Mouse (Mus musculus): ENCODE measurements around the gene Crispld2.

Crispld2 gene

GRCm38 (mm10) chr8:120034471-120034870 lies 42.2 kb downstream of the Crispld2 start:
- no peak for DNase-seq (ENCODE audit: low spot score in 2 of 2)

DNA sequence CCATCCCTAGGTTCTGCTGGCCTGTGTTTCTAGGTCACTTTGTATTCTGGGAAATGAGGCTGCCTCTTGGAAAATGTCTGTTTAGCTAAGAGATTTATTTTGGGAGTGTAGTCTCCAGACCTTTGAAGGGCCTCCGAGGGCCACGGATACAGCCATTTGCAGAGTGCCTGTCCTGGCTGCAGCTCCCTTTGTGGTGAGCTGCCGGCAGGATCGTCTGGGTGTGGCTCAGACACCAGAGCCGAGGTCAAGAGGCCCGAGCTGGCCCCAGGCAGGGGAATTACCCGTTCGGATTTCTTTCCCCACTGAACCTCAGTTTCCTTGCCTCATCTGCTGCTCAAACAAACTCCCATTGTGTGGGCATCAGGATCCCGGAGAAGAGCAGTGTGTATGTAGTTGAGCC lies 43.9 kb downstream of the Crispld2 start:
- no peak for DNase-seq (ENCODE audit: low spot score in 2 of 2)

- DNase-seq (ENCODE audit: low spot score in 2 of 2), result no peak
These were observed 44.3 kb downstream of the Crispld2 start for GRCm38 (mm10) chr8:120036578-120036977.

DNA sequence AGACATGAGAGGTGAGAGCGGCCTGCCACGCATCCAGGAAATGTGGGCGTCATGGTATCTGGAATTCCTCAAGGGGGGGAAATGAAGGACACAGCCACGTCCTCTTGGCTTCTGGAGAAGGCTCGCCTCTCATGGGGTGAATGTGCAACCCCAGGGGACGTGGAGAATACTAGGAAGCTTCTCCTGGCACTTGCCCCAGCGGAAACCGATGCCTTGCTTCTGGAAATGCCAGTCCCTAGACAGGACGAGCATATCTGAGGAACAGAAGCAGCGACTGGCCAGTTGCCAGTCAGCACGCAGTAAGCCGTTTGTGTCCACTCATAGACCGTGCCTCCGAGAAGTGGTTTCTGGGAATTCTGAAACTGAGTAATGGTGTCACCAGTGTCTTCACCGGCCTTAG lies 45.0 kb downstream of the Crispld2 start:
- DNase-seq (ENCODE audit: low spot score in 2 of 2), result no peak

- no peak for DNase-seq (ENCODE audit: low spot score in 2 of 2)
These were observed 45.4 kb downstream of the Crispld2 start for GRCm38 (mm10) chr8:120037611-120038010.

GRCm38 (mm10) chr8:120038741-120039140 lies 46.5 kb downstream of the Crispld2 start:
- no peak for DNase-seq (ENCODE audit: low spot score in 2 of 2)

DNA sequence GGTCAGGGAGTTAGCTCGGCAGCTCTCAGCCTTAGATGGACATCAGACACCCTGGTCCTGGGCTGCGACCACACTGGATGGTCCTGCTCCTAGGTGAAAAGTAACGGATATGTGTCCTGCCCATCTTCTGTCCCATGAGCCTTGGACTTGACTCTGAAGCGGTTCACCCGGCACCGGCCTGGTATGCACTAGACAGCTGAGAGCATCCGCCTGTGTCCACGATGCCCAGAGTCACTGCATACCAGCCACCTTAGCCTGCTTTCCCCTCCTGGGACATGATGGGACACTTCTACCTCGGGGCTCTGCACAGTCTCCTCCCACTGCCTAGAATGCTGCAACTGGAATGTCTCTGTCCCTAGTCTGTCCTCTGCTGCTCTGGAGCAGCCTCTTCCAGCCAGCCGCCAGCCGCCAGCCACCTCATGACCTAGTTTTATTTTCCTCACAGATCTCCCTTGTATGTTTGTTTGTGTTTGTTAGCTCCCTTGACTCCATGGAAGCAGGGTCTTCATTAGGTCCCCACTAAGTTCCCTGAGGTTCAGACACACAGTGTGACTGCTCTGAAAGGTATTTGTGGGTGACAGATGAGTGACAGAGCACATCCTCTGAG lies 47.2 kb downstream of the Crispld2 start:
- no peak for DNase-seq (ENCODE audit: low spot score in 2 of 2)

DNA sequence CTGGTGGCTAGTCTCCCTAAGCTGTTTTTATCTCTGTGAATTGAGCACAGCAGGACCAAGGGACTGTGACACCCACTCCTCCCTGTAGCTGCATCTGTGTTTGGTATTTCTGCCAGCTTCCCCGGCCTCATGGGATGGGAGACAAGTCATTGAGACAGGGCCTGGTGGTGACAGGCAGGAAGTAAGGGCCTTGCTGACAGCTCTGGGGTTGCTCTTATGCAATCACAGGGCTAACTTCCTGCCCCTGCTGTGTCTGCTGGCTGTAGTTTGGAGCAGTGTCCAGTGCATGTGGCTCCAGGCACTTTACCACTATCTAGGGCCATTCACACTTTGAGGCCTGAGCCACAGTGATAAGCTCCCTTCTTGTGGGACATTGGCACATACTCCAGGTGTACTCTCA lies 48.6 kb downstream of the Crispld2 start:
- peak; percentile 36 to 47 for DNase-seq (ENCODE audit: low spot score in 2 of 2)

- DNase-seq (ENCODE audit: low spot score in 2 of 2), result no peak
These were observed 50.5 kb downstream of the Crispld2 start for GRCm38 (mm10) chr8:120042542-120043312.

DNA sequence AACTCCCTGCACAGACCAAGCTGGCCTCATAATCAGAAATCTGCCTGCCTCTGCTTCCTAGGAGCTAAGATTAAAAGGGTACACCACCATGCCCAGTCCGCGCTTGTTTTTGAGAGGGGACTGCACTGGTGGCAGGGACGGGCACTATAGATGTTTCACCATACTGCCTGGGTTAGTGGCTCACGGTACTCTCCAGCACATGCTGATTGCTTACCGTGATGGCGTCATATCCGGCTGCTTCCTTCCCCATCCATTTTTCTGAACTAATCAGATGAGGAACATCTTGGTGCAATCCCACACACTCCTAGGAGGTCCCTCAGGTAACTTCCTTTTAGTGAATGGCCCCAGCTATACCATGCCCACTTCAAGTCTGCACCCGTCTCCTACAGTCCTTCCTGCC lies 52.7 kb downstream of the Crispld2 start:
- no peak for DNase-seq (ENCODE audit: low spot score in 2 of 2)

GRCm38 (mm10) chr8:120045471-120045870 lies 53.2 kb downstream of the Crispld2 start:
- no peak for DNase-seq (ENCODE audit: low spot score in 2 of 2)

GRCm38 (mm10) chr8:120046258-120047020 lies 54.2 kb downstream of the Crispld2 start:
- peak; percentile 92 to 93 for DNase-seq (ENCODE audit: low spot score in 2 of 2)

DNA sequence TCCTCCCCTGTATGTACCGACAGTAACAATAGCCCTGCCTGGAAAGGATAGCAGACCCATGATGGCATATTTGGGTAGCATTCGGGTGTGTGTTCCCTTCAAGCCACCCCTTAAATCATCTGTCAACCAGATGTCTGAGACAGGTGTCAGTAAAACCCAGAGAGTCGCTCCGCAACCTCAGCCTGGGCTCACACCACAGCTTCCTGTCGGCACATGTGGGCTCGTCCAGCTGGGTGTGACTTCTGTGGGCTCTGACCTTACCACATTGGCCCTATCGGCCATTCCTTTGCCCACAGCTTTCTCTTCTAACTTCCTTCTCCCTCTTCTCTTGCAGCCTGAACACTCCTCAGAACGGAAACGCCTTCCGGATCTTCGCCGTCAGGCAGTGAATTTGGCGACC lies 57.7 kb downstream of the Crispld2 start:
- no peak for DNase-seq (ENCODE audit: low spot score in 2 of 2)

- DNase-seq (ENCODE audit: low spot score in 2 of 2), result no peak
These were observed 58.1 kb downstream of the Crispld2 start for GRCm38 (mm10) chr8:120050376-120050775.

- DNase-seq (ENCODE audit: low spot score in 2 of 2), result no peak
These were observed 58.8 kb downstream of the Crispld2 start for GRCm38 (mm10) chr8:120051006-120051405.

DNA sequence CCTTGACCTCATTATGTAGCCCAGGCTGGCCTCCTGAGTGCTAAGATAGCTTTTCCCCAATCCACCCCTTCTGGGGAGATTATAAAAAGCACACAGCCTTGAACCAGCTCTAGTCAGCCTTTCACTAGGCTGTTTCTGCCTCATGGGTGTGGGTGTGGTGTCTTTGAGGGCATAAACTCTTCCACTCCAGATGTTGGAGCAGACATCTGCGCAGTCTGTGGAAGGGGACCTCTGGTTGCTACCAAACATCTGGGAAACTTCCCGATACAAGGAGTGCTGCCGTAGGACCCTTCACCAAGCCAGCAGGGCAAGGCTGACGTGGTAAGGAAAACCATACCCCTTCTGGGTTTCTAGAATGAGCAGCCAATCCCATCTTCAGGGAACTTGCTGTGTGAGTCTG lies 59.7 kb downstream of the Crispld2 start:
- no peak for DNase-seq (ENCODE audit: low spot score in 2 of 2)

DNA sequence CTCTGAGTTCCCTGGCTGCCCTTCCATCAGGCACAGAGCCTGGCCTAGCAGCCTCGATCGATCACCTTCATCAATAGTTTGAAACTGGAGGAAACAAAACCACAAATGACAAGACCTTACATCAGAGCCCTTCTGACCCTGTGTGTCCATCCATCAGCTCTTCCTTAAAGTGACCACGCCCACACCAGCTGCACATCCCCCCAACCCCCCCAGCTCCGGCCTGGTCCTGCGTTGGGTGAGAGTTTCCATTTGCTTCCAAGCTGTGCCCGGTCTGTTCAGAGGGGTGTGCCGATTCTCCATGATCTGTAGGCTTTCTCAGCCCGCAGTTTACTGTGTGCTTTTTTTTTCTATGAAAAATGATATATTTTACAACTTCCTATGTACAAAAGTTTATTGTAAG lies 60.1 kb downstream of the Crispld2 start:
- no peak for DNase-seq (ENCODE audit: low spot score in 2 of 2)

DNA sequence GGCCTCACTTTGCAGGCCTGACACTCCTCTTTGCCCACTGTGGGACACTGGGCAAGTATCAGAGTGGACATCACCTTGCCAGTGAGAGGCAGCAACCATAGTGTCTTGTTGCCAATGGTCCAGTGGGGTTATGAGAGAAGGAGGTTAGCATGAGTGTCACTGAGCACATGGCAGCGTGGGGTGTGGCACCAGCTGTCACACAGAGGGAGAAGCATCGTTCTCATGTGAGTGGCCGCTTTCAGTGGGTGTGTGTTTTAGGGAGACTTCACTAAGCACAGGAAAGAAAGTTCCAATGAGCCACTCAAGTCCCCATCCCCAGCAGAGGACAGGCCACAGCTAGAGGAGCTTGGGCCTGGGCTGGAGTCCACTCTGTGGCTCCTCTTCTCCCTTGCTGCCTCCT lies 62.6 kb downstream of the Crispld2 start:
- no peak for DNase-seq (ENCODE audit: low spot score in 2 of 2)

DNA sequence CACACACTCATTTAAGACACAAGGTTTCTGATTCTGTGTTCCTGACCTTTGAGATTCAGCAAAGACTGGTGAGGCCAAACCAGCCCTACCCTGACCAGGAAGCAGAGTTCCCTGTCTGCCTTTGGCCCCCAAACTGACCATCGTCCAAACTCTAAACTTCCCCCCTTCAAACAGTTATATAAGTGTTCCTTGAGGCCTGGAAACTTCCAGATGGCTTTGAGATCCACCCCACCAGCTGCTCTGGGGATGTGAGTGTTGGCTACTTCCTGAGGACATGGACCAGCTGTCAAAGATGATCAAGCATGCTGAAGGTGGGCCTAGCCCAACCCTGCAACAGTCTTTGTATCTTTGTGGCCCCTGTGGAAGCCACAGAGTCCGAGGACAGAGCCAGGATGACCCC lies 64.8 kb downstream of the Crispld2 start:
- DNase-seq (ENCODE audit: low spot score in 2 of 2), result no peak

GRCm38 (mm10) chr8:120062742-120063141 lies 70.5 kb downstream of the Crispld2 start:
- DNase-seq (ENCODE audit: low spot score in 2 of 2), result no peak

DNA sequence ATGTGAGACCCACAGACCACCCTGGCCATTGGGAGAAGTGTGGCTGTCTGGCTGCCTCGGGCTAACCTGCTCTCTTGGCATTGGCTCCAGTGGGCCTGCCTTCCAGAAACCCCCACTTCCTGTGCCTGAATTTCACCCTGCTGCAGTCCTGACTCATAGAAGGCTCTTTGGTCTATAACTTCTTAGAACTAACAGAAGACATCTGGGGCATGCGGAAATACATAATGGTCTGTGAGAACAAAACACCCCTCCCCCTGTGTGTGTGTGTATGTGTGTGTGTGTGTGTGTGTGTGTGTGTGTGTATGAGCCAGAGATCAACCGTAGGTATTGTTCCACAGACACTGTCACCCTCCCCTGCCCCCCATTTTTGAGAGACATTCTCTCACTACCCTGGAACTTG lies 71.1 kb downstream of the Crispld2 start:
- no peak for DNase-seq (ENCODE audit: low spot score in 2 of 2)

- no peak for DNase-seq (ENCODE audit: low spot score in 2 of 2)
These were observed 73.4 kb downstream of the Crispld2 start for GRCm38 (mm10) chr8:120065611-120066010.

GRCm38 (mm10) chr8:120066226-120066625 lies 74.0 kb downstream of the Crispld2 start:
- DNase-seq (ENCODE audit: low spot score in 2 of 2), result no peak

All from right cerebral cortex, postnatal 10 days (tissue).